Mouse (Mus musculus) neural tube, embryonic 13.5 days (tissue): Measurements from ENCODE around the gene Dnttip1. TPM values are rescaled to one million over a fixed set of nuclear protein-coding genes. Genes with fewer than 3 reads are reported as not detected.
"Not testable (repeated sequence)": the region's sequence is repeated elsewhere in the genome, so short reads cannot be mapped to it uniquely, and the experiment has no call there.

Experiments
- ATAC-seq: fragments of 200-750 bp; cut with Nextera tagmentation; 2 replicates; pipeline ENCODE4 v1.8.0; 2017; ENCODE audit warnings: low read depth, mild to moderate bottlenecking, moderate TSS enrichment, moderate library complexity
- H3K27ac ChIP-seq: fragments of 300-500 bp; sonication (generic); replicated peaks from 2 replicates; pipeline ENCODE4 v1.5.1; 2015; ENCODE audit warnings: moderate library complexity, mild to moderate bottlenecking, inconsistent platforms
- H3K27me3 ChIP-seq: fragments of 300-500 bp; sonication (generic); 2 replicates; pipeline ENCODE4 v1.6.1; 2015; ENCODE audit warnings: mild to moderate bottlenecking, inconsistent platforms
- H3K36me3 ChIP-seq: fragments of 300-500 bp; sonication (generic); 2 replicates; pipeline ENCODE4 v1.6.1; 2015; ENCODE audit warnings: mild to moderate bottlenecking, inconsistent platforms
- H3K4me1 ChIP-seq: fragments of 300-500 bp; sonication (generic); replicated peaks from 2 replicates; pipeline ENCODE4 v1.6.1; 2015; ENCODE audit warnings: inconsistent platforms
- H3K4me2 ChIP-seq: fragments of 300-500 bp; sonication (generic); 2 replicates; pipeline ENCODE4 v1.6.1; 2015; ENCODE audit warnings: inconsistent platforms, mild to moderate bottlenecking, moderate library complexity
- H3K4me3 ChIP-seq: fragments of 300-500 bp; sonication (generic); 2 replicates; pipeline ENCODE4 v1.5.1; 2015; ENCODE audit warnings: mild to moderate bottlenecking, inconsistent platforms
- H3K9ac ChIP-seq: fragments of 300-500 bp; sonication (generic); 2 replicates; pipeline ENCODE4 v1.6.1; 2015; ENCODE audit warnings: moderate library complexity, mild to moderate bottlenecking, inconsistent platforms
- H3K9me3 ChIP-seq: fragments of 300-500 bp; sonication (generic); 2 replicates; pipeline ENCODE4 v1.6.1; 2016; ENCODE audit warnings: inconsistent platforms
- WGBS: fragments of 180-500 bp; shearing (Covaris S2); methylation state at CpG from one replicate; pipeline ENCODE4 v1.1.7; 2015; 5-methylcytosine and 5-hydroxymethylcytosine counted together
- polyA plus RNA-seq: library from polyadenylated mRNA; unstranded; fragments of >200 nt; fragmentation: Nextera tagmentation; extraction: Ambion mirVana; gene quantifications from 2 replicates; pipeline ENCODE4 v1.2.1, GENCODE M21; 2015

Gene Dnttip1
- 67.1 and 71.4 TPM in 2 replicates for polyA plus RNA-seq

GRCm38 (mm10) chr2:164745843-164746479 is at the start of gene Dnttip1, which contains the start of gene Wfdc3:
Dnttip1 (plus strand) TSS chr2:164745983.
Wfdc3 (minus strand) TSS chr2:164745931.
- H3K27ac ChIP-seq, result peak within 1 kb of the TSS; percentile 70; the same call in 1 of the 2 replicates
- H3K4me3 ChIP-seq, result peak within 1 kb of the TSS; percentile 72
- H3K4me1 ChIP-seq, result peaks cover 33% of the 10 kb centered on the region
- peaks cover 34% of the 10 kb centered on the region for H3K36me3 ChIP-seq
- peak within 1 kb of the TSS; percentile 89 for H3K9ac ChIP-seq
- peak within 1 kb of the TSS; percentile 73 for H3K4me2 ChIP-seq
- H3K27me3 ChIP-seq, result no peaks in the 10 kb centered on the region; the same call in 1 of the 2 replicates
- H3K9me3 ChIP-seq, result no peaks in the 10 kb centered on the region
- under 1% methylated on average over 70 of the region's 70 CpGs for WGBS
- ATAC-seq, result peak; percentile 89

- ATAC-seq, result no peak
- 74% methylated on average over 4 of the region's 4 CpGs for WGBS
- H3K4me1 ChIP-seq, result no peaks in the 10 kb centered on the region
- no peaks in the 10 kb centered on the region for H3K9me3 ChIP-seq
- no peak within 1 kb of the TSS for H3K9ac ChIP-seq
- no peak within 1 kb of the TSS for H3K4me3 ChIP-seq
- H3K36me3 ChIP-seq, result no peaks in the 10 kb centered on the region
- no peaks in the 10 kb centered on the region for H3K27me3 ChIP-seq
- no peak within 1 kb of the TSS for H3K4me2 ChIP-seq
- no peak within 1 kb of the TSS for H3K27ac ChIP-seq
Measured at GRCm38 (mm10) chr2:164698201-164698600, 47.6 kb upstream of the Dnttip1 start, which contains the start of gene Spint4. Spint4 (plus strand) TSS chr2:164698501.

GRCm38 (mm10) chr2:164700959-164701358 is 44.8 kb upstream of the Dnttip1 start:
- no peaks in the 10 kb centered on the region for H3K9me3 ChIP-seq
- no peaks in the 10 kb centered on the region for H3K27me3 ChIP-seq
- H3K36me3 ChIP-seq, result no peaks in the 10 kb centered on the region
- no peaks in the 10 kb centered on the region for H3K4me1 ChIP-seq
- no peak overlapping the region for H3K4me3 ChIP-seq
- no peak overlapping the region for H3K4me2 ChIP-seq
- 86% methylated on average over 5 of the region's 5 CpGs for WGBS
- H3K27ac ChIP-seq, result no peak overlapping the region
- H3K9ac ChIP-seq, result no peak overlapping the region
- no peak for ATAC-seq

GRCm38 (mm10) chr2:164701761-164702160 is 44.0 kb upstream of the Dnttip1 start:
- 94% methylated on average over 5 of the region's 5 CpGs for WGBS
- Histone ChIP-seq H3K9me3 (no peaks in the 10 kb centered on the region), H3K27ac (no peak overlapping the region), H3K4me3 (no peak overlapping the region), H3K27me3 (no peaks in the 10 kb centered on the region), H3K36me3 (no peaks in the 10 kb centered on the region), H3K4me2 (no peak overlapping the region), H3K9ac (no peak overlapping the region), H3K4me1 (no peaks in the 10 kb centered on the region)
- no peak for ATAC-seq

GRCm38 (mm10) chr2:164704235-164704634 is 41.5 kb upstream of the Dnttip1 start:
- Histone ChIP-seq H3K9me3 (no peaks in the 10 kb centered on the region), H3K4me3 (no peak overlapping the region), H3K27me3 (no peaks in the 10 kb centered on the region), H3K27ac (no peak overlapping the region), H3K4me1 (no peaks in the 10 kb centered on the region), H3K36me3 (no peaks in the 10 kb centered on the region), H3K9ac (no peak overlapping the region), H3K4me2 (no peak overlapping the region)
- WGBS, result 80% methylated on average over 5 of the region's 5 CpGs
- no peak for ATAC-seq

GRCm38 (mm10) chr2:164705328-164705727 is 40.5 kb upstream of the Dnttip1 start:
- no peak overlapping the region for H3K27ac ChIP-seq
- 87% methylated on average over 6 of the region's 6 CpGs for WGBS
- no peak overlapping the region for H3K4me3 ChIP-seq
- no peaks in the 10 kb centered on the region for H3K4me1 ChIP-seq
- no peaks in the 10 kb centered on the region for H3K27me3 ChIP-seq
- H3K36me3 ChIP-seq, result no peaks in the 10 kb centered on the region
- H3K4me2 ChIP-seq, result no peak overlapping the region
- H3K9ac ChIP-seq, result no peak overlapping the region
- H3K9me3 ChIP-seq, result no peaks in the 10 kb centered on the region
- ATAC-seq, result no peak

GRCm38 (mm10) chr2:164705991-164706390 is 39.8 kb upstream of the Dnttip1 start:
- Histone ChIP-seq H3K4me3 (no peak overlapping the region), H3K27ac (no peak overlapping the region), H3K9me3 (no peaks in the 10 kb centered on the region), H3K4me1 (no peaks in the 10 kb centered on the region), H3K36me3 (no peaks in the 10 kb centered on the region), H3K9ac (no peak overlapping the region), H3K4me2 (no peak overlapping the region), H3K27me3 (no peaks in the 10 kb centered on the region)
- 91% methylated on average over 14 of the region's 14 CpGs for WGBS
- ATAC-seq, result no peak

GRCm38 (mm10) chr2:164715005-164715404 is 30.8 kb upstream of the Dnttip1 start, which contains the start of gene Spint5:
Spint5 (plus strand) TSS chr2:164715305.
- no peaks in the 10 kb centered on the region for H3K4me1 ChIP-seq
- ATAC-seq, result no peak
- H3K4me3 ChIP-seq, result no peak within 1 kb of the TSS
- no peak within 1 kb of the TSS for H3K9ac ChIP-seq
- H3K27ac ChIP-seq, result no peak within 1 kb of the TSS
- H3K36me3 ChIP-seq, result no peaks in the 10 kb centered on the region
- H3K9me3 ChIP-seq, result no peaks in the 10 kb centered on the region
- no peak within 1 kb of the TSS for H3K4me2 ChIP-seq
- 81% methylated on average over 6 of the region's 6 CpGs for WGBS
- no peaks in the 10 kb centered on the region for H3K27me3 ChIP-seq

- not testable (repeated sequence) for H3K9ac ChIP-seq, H3K36me3 ChIP-seq, H3K4me1 ChIP-seq, H3K27me3 ChIP-seq, H3K27ac ChIP-seq, H3K4me3 ChIP-seq, H3K4me2 ChIP-seq, ATAC-seq, H3K9me3 ChIP-seq
- 91% methylated on average over 23 of the region's 23 CpGs for WGBS
Measured at GRCm38 (mm10) chr2:164716194-164716786, 29.5 kb upstream of the Dnttip1 start.

- no peak overlapping the region for H3K4me3 ChIP-seq
- H3K9me3 ChIP-seq, result no peaks in the 10 kb centered on the region
- H3K4me1 ChIP-seq, result no peaks in the 10 kb centered on the region
- no peaks in the 10 kb centered on the region for H3K36me3 ChIP-seq
- 68% methylated on average over 4 of the region's 4 CpGs for WGBS
- no peak for ATAC-seq
- no peak overlapping the region for H3K9ac ChIP-seq
- H3K4me2 ChIP-seq, result no peak overlapping the region
- no peak overlapping the region for H3K27ac ChIP-seq
- H3K27me3 ChIP-seq, result 0 out of 2 replicates have a peak, but pooled peaks cover 3% of the 10 kb centered on the region
Measured at GRCm38 (mm10) chr2:164723276-164723675, 22.5 kb upstream of the Dnttip1 start.

- H3K9ac ChIP-seq, result no peak overlapping the region
- H3K27me3 ChIP-seq, result 0 out of 2 replicates have a peak, but pooled peaks cover 3% of the 10 kb centered on the region
- WGBS, result 33% methylated on average over 6 of the region's 6 CpGs
- H3K4me2 ChIP-seq, result no peak overlapping the region
- no peaks in the 10 kb centered on the region for H3K36me3 ChIP-seq
- ATAC-seq, result no peak
- no peak overlapping the region for H3K4me3 ChIP-seq
- no peaks in the 10 kb centered on the region for H3K4me1 ChIP-seq
- no peaks in the 10 kb centered on the region for H3K9me3 ChIP-seq
- no peak overlapping the region for H3K27ac ChIP-seq
Measured at GRCm38 (mm10) chr2:164725895-164726619, 19.7 kb upstream of the Dnttip1 start.

- Histone ChIP-seq H3K27ac (no peak overlapping the region), H3K4me3 (no peak overlapping the region), H3K4me2 (no peak overlapping the region), H3K27me3 (no peaks in the 10 kb centered on the region), H3K4me1 (no peaks in the 10 kb centered on the region), H3K36me3 (no peaks in the 10 kb centered on the region), H3K9ac (no peak overlapping the region), H3K9me3 (no peaks in the 10 kb centered on the region)
- no peak for ATAC-seq
- WGBS, result 81% methylated on average over 5 of the region's 5 CpGs
Measured at GRCm38 (mm10) chr2:164731719-164732118, 14.1 kb upstream of the Dnttip1 start.
